Mouse (Mus musculus): ENCODE data around the gene Arhgap23. TPM values are rescaled to one million over a fixed set of nuclear protein-coding genes. Genes with fewer than 3 reads are reported as not detected.

Arhgap23 gene
- polyA plus RNA-seq (2016; fragmentation: Nextera tagmentation; extraction: Ambion mirVana), result 6.8 and 7.8 TPM in 2 replicates

- Histone ChIP-seq H3K36me3 (0 out of 2 replicates have a peak, but pooled peaks cover 2% of the 10 kb centered on the region), H3K9me3 (no peaks in the 10 kb centered on the region), H3K27ac (peak within 1 kb of the TSS; percentile 96), H3K4me3 (peak within 1 kb of the TSS; percentile 96), H3K4me1 (peaks cover 63% of the 10 kb centered on the region), H3K27me3 (ENCODE audit: insufficient read depth, poor library complexity, severe bottlenecking) (no peaks in the 10 kb centered on the region)
- WGBS, result under 1% methylated on average over 24 of the region's 29 CpGs
- peak; percentile 90 for DNase-seq (ENCODE audit: low spot score)
Observed at GRCm38 (mm10) chr11:97415330-97415711, at the start of gene Arhgap23. TSS of gene Arhgap23 (plus strand) at chr11:97415533.

- Histone ChIP-seq H3K4me3 (peak overlapping the region; percentile 100; the same call in 1 of the 2 replicates), H3K4me1 (peaks cover 49% of the 10 kb centered on the region), H3K27me3 (ENCODE audit: insufficient read depth, poor library complexity, severe bottlenecking) (no peaks in the 10 kb centered on the region), H3K36me3 (peaks cover 2% of the 10 kb centered on the region; the same call in 1 of the 2 replicates), H3K27ac (no peak overlapping the region), H3K9me3 (no peaks in the 10 kb centered on the region)
- DNase-seq (ENCODE audit: low spot score), result no peak
- 61% methylated on average over 1 of the region's 1 CpGs for WGBS
Observed at GRCm38 (mm10) chr11:97365556-97365955, 49.8 kb upstream of the Arhgap23 start.

GRCm38 (mm10) chr11:97368501-97368900 is 46.8 kb upstream of the Arhgap23 start:
- DNase-seq (ENCODE audit: low spot score), result no peak
- H3K27ac ChIP-seq, result no peak overlapping the region
- no peaks in the 10 kb centered on the region for H3K9me3 ChIP-seq
- 87% methylated on average over 5 of the region's 5 CpGs for WGBS
- H3K27me3 ChIP-seq (ENCODE audit: insufficient read depth, poor library complexity, severe bottlenecking), result no peaks in the 10 kb centered on the region
- no peak overlapping the region for H3K4me3 ChIP-seq
- H3K36me3 ChIP-seq, result peaks cover 2% of the 10 kb centered on the region; the same call in 1 of the 2 replicates
- H3K4me1 ChIP-seq, result peaks cover 58% of the 10 kb centered on the region

GRCm38 (mm10) chr11:97370329-97371091 is 44.8 kb upstream of the Arhgap23 start:
- H3K36me3 ChIP-seq, result peaks cover 18% of the 10 kb centered on the region
- H3K4me1 ChIP-seq, result peaks cover 39% of the 10 kb centered on the region
- 74% methylated on average over 7 of the region's 7 CpGs for WGBS
- DNase-seq (ENCODE audit: low spot score), result no peak
- H3K4me3 ChIP-seq, result no peak overlapping the region
- H3K27me3 ChIP-seq (ENCODE audit: insufficient read depth, poor library complexity, severe bottlenecking), result no peaks in the 10 kb centered on the region
- no peaks in the 10 kb centered on the region for H3K9me3 ChIP-seq
- no peak overlapping the region for H3K27ac ChIP-seq

GRCm38 (mm10) chr11:97372159-97372864 is 43.0 kb upstream of the Arhgap23 start:
- Histone ChIP-seq H3K9me3 (no peaks in the 10 kb centered on the region), H3K4me3 (no peak overlapping the region), H3K4me1 (peaks cover 32% of the 10 kb centered on the region), H3K27me3 (ENCODE audit: insufficient read depth, poor library complexity, severe bottlenecking) (no peaks in the 10 kb centered on the region), H3K27ac (no peak overlapping the region), H3K36me3 (peaks cover 36% of the 10 kb centered on the region)
- DNase-seq (ENCODE audit: low spot score), result no peak
- WGBS, result 77% methylated on average over 6 of the region's 6 CpGs

GRCm38 (mm10) chr11:97373402-97373801 is 41.9 kb upstream of the Arhgap23 start:
- no peaks in the 10 kb centered on the region for H3K27me3 ChIP-seq (ENCODE audit: insufficient read depth, poor library complexity, severe bottlenecking)
- WGBS, result 59% methylated on average over 2 of the region's 2 CpGs
- H3K4me3 ChIP-seq, result no peak overlapping the region
- H3K4me1 ChIP-seq, result peaks cover 25% of the 10 kb centered on the region
- DNase-seq (ENCODE audit: low spot score), result no peak
- no peak overlapping the region for H3K27ac ChIP-seq
- H3K36me3 ChIP-seq, result peaks cover 45% of the 10 kb centered on the region
- no peaks in the 10 kb centered on the region for H3K9me3 ChIP-seq

- peaks cover 79% of the 10 kb centered on the region for H3K36me3 ChIP-seq
- H3K4me1 ChIP-seq, result no peaks in the 10 kb centered on the region
- WGBS, result 70% methylated on average over 3 of the region's 3 CpGs
- no peaks in the 10 kb centered on the region for H3K27me3 ChIP-seq (ENCODE audit: insufficient read depth, poor library complexity, severe bottlenecking)
- DNase-seq (ENCODE audit: low spot score), result no peak
- H3K4me3 ChIP-seq, result no peak overlapping the region
- H3K9me3 ChIP-seq, result no peaks in the 10 kb centered on the region
- no peak overlapping the region for H3K27ac ChIP-seq
Observed at GRCm38 (mm10) chr11:97380036-97380435, 35.3 kb upstream of the Arhgap23 start.

GRCm38 (mm10) chr11:97383017-97383416 is 32.3 kb upstream of the Arhgap23 start:
- Histone ChIP-seq H3K27ac (no peak overlapping the region), H3K4me3 (no peak overlapping the region), H3K9me3 (no peaks in the 10 kb centered on the region), H3K4me1 (no peaks in the 10 kb centered on the region), H3K27me3 (ENCODE audit: insufficient read depth, poor library complexity, severe bottlenecking) (no peaks in the 10 kb centered on the region), H3K36me3 (peaks cover 68% of the 10 kb centered on the region)
- WGBS, result 92% methylated on average over 2 of the region's 2 CpGs
- DNase-seq (ENCODE audit: low spot score), result no peak

GRCm38 (mm10) chr11:97383764-97384163 is 31.6 kb upstream of the Arhgap23 start:
- H3K36me3 ChIP-seq, result peaks cover 64% of the 10 kb centered on the region
- 56% methylated on average over 2 of the region's 2 CpGs for WGBS

GRCm38 (mm10) chr11:97387811-97388210 is 27.5 kb upstream of the Arhgap23 start:
- WGBS, result 86% methylated on average over 2 of the region's 2 CpGs
- no peak overlapping the region for H3K4me3 ChIP-seq
- H3K27ac ChIP-seq, result no peak overlapping the region
- DNase-seq (ENCODE audit: low spot score), result no peak
- peaks cover 7% of the 10 kb centered on the region; the same call in 1 of the 2 replicates for H3K4me1 ChIP-seq
- H3K27me3 ChIP-seq (ENCODE audit: insufficient read depth, poor library complexity, severe bottlenecking), result no peaks in the 10 kb centered on the region
- no peaks in the 10 kb centered on the region for H3K9me3 ChIP-seq
- H3K36me3 ChIP-seq, result peaks cover 78% of the 10 kb centered on the region

More at GRCm38 (mm10) chr11:97383764-97384163, 31.6 kb upstream of the Arhgap23 start:
- no peak for DNase-seq (ENCODE audit: low spot score)
- no peaks in the 10 kb centered on the region for H3K4me1 ChIP-seq
- H3K27me3 ChIP-seq (ENCODE audit: insufficient read depth, poor library complexity, severe bottlenecking), result no peaks in the 10 kb centered on the region
- H3K4me3 ChIP-seq, result no peak overlapping the region
- H3K27ac ChIP-seq, result no peak overlapping the region
- H3K9me3 ChIP-seq, result no peaks in the 10 kb centered on the region

- Histone ChIP-seq H3K27me3 (ENCODE audit: insufficient read depth, poor library complexity, severe bottlenecking) (no peaks in the 10 kb centered on the region), H3K9me3 (no peaks in the 10 kb centered on the region), H3K27ac (no peak overlapping the region), H3K36me3 (peaks cover 80% of the 10 kb centered on the region), H3K4me1 (peaks cover 18% of the 10 kb centered on the region), H3K4me3 (no peak overlapping the region)
- WGBS, result 83% methylated on average over 8 of the region's 8 CpGs
- no peak for DNase-seq (ENCODE audit: low spot score)
Observed at GRCm38 (mm10) chr11:97389127-97389526, 26.2 kb upstream of the Arhgap23 start.

- WGBS, result 54% methylated on average over 11 of the region's 11 CpGs
- no peak overlapping the region for H3K27ac ChIP-seq
- peaks cover 78% of the 10 kb centered on the region for H3K36me3 ChIP-seq
Observed at GRCm38 (mm10) chr11:97393658-97394057, 21.7 kb upstream of the Arhgap23 start.

GRCm38 (mm10) chr11:97394146-97394545 is 21.2 kb upstream of the Arhgap23 start:
- H3K4me1 ChIP-seq, result peaks cover 25% of the 10 kb centered on the region
- DNase-seq (ENCODE audit: low spot score), result no peak
- 55% methylated on average over 11 of the region's 11 CpGs for WGBS
- no peak overlapping the region for H3K27ac ChIP-seq
- no peak overlapping the region for H3K4me3 ChIP-seq
- peaks cover 78% of the 10 kb centered on the region for H3K36me3 ChIP-seq
- H3K9me3 ChIP-seq, result no peaks in the 10 kb centered on the region
- H3K27me3 ChIP-seq (ENCODE audit: insufficient read depth, poor library complexity, severe bottlenecking), result no peaks in the 10 kb centered on the region

More at GRCm38 (mm10) chr11:97393658-97394057, 21.7 kb upstream of the Arhgap23 start:
- Histone ChIP-seq H3K4me3 (no peak overlapping the region), H3K27me3 (ENCODE audit: insufficient read depth, poor library complexity, severe bottlenecking) (no peaks in the 10 kb centered on the region), H3K4me1 (peaks cover 25% of the 10 kb centered on the region), H3K9me3 (no peaks in the 10 kb centered on the region)
- DNase-seq (ENCODE audit: low spot score), result no peak
